8 mouse cellular contexts compared by ENCODE assay signal in genomic region chr1:79761106-79761916, GRCm38 (mm10). TPM values are rescaled to one million over a fixed set of nuclear protein-coding genes. Genes with fewer than 3 reads are reported as not detected.
DNase-seq lines count a peak whose midpoint lies in the region; ATAC-seq and TF ChIP-seq lines count a peak whose summit lies in the region.

No protein-coding gene starts in this region.

- no peak for TF ChIP-seq CTCF in cortical plate, adult 2 months (IDR thresholded peaks at IDR 0.05; ENCODE audit: extremely low read depth, insufficient read depth, low read length)

- peak overlapping the region; percentile 67 for H3K27ac ChIP-seq in cortical plate, adult 2 months (ENCODE audit: insufficient read depth, low read length)

- H3K4me3 ChIP-seq in cortical plate, adult 2 months (ENCODE audit: insufficient read depth, low read length) = peak overlapping the region; percentile 84

- peak; percentile 77 for DNase-seq in adipocyte (ENCODE audit: low spot score)
- peak; percentile 80 for DNase-seq in gastrocnemius, postnatal 10 days
- DNase-seq in induced T-regulatory cell, adult 2 months (ENCODE audit: low read depth) = peak; percentile 87
- DNase-seq in left cerebral cortex, postnatal 10 days (ENCODE audit: extremely low spot score in 1 of 2, low spot score in 2 of 2) = peak; percentile 78 to 92
- DNase-seq in right cerebral cortex, postnatal 14 days = peak; percentile 81
- DNase-seq in urinary bladder, postnatal 25 days (ENCODE audit: low spot score) = peak; percentile 76

- intact Hi-C loops in left cerebral cortex, postnatal 10 days (cut with DNase I) = no loop called here

- peak; percentile 82 for ATAC-seq in megakaryocyte progenitor cell, adult 5-6 weeks (replicated peaks; ENCODE audit: poor library complexity)

- peak; percentile 77 for TF ChIP-seq POLR2A in cortical plate, adult 2 months (IDR thresholded peaks at IDR 0.05; ENCODE audit: extremely low read depth, insufficient read depth, low read length)

- peaks cover 3% of the 10 kb centered on the region; the same call in 1 of the 2 replicates for H3K4me1 ChIP-seq in cortical plate, adult 2 months (ENCODE audit: control insufficient read depth, insufficient read depth, low read length)

RNA-seq across cellular contexts. Expression of gene Mrpl44, which starts 14.5 kb away (rescaled TPM):
- 22.8 and 22.9 TPM in 2 replicates for polyA plus RNA-seq in cortical plate, adult 2 months (2012; rRNA removed)
- 10 to 100 TPM; 35.7 to 39.1 TPM for total RNA-seq in gastrocnemius, postnatal 10 days (2021)
- 10 to 100 TPM; 20.8 to 22.6 TPM for total RNA-seq in left cerebral cortex, postnatal 10 days (2021)
- 50.8 and 55.8 TPM in 2 replicates for total RNA-seq in megakaryocyte progenitor cell, adult 5-6 weeks (2015)
- 57.3 and 68.7 TPM in 2 replicates for total RNA-seq in megakaryocyte progenitor cell, adult 5-6 weeks (2017)

RNA-seq across cellular contexts. Expression of gene Wdfy1, which starts 14.6 kb away (rescaled TPM):
- polyA plus RNA-seq in cortical plate, adult 2 months (2012; rRNA removed) = 22.3 and 24.5 TPM in 2 replicates
- 10 to 100 TPM; 16.6 to 18.7 TPM for total RNA-seq in gastrocnemius, postnatal 10 days (2021)
- total RNA-seq in left cerebral cortex, postnatal 10 days (2021) = 10 to 100 TPM; 42.8 to 44.3 TPM
- total RNA-seq in megakaryocyte progenitor cell, adult 5-6 weeks (2015) = 24.9 and 25.8 TPM in 2 replicates
- 11.6 and 16.1 TPM in 2 replicates for total RNA-seq in megakaryocyte progenitor cell, adult 5-6 weeks (2017)

Comparison
In these comparisons a context has a peak if more than half of its experiments do, and no peak if none do; other contexts are left out.
1. Peak in every context shown above with its lines: DNase-seq, ATAC-seq, H3K4me3 ChIP-seq and H3K27ac ChIP-seq.